Mouse (Mus musculus): ENCODE measurements at regions not wholly inside any gene's neighbourhood (a gene's known extent, or its start where the extent isn't known, plus 50 kb on each side); places are given as distances from the start of the nearest gene placed in this dataset.
"Not testable (repeated sequence)": the region's sequence is repeated elsewhere in the genome, so short reads cannot be mapped to it uniquely, and the experiment has no call there.

DNA sequence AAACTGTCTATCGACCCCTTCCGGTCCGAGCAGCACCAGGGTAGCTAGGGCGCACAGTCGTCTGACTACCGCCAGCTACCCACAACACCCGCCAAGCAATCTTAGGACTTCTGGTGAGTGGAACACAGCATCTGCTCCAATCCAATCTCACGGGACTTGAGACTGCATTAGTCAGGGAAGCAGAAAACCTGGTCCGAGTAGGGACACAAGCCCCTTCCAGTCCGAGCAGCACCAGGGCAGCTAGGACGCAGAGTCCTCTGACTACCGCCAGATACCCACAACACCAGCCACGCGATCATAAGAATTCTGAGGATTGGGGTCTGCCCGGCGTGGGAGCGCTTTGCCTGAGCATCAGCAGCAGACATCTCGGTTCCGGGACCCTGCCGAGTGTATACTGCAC, 79.6 kb downstream of the Gm10715 start:
- intact Hi-C loops (cut with DNase I); DNase-seq (ENCODE audit: extremely low spot score in 1 of 2, low spot score in 2 of 2): not testable (repeated sequence)

DNA sequence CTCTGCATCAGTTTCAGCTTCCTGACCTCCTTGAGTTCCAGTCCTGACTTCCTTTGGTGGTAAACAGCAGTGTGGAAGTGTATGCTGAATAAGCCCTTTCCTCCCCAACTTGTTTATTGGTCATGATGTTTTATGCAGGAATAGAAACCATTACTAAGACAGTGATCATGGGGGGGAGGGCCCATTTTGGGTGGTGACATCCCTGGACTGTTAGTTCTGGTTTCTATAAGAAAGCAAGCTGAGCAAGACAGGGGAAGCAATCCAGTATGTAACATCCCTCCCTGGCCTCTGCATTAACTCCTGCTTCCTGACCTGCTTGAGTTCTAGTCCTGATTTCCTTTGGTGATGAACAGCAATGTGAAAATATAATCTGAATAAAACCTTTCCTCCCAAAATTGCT, 124.5 kb downstream of the Gm10715 start:
- intact Hi-C loops (cut with DNase I), result no loop called here
- DNase-seq (ENCODE audit: extremely low spot score in 1 of 2, low spot score in 2 of 2), result no peak

DNA sequence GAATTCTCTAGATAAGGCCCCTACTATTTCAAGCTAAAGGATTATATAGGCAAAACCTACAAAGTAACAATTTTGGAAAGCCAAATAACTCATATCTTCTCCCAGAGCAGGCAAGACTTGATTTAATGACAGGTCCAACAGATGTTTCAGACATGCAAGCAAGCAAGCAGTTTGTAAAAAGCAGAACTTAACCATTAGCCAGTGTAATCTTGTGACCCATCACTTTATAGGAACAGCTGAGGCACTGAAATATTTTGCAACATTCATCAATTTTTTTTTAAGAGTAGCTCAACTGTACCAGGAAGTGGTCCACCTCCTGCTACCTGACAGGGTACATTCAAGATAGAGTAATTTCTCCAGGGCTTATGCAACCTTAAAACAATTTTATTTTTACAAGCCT, 147.7 kb downstream of the Gm10715 start:
- intact Hi-C loops (cut with DNase I), result no loop called here
- DNase-seq (ENCODE audit: extremely low spot score in 1 of 2, low spot score in 2 of 2), result no peak

DNA sequence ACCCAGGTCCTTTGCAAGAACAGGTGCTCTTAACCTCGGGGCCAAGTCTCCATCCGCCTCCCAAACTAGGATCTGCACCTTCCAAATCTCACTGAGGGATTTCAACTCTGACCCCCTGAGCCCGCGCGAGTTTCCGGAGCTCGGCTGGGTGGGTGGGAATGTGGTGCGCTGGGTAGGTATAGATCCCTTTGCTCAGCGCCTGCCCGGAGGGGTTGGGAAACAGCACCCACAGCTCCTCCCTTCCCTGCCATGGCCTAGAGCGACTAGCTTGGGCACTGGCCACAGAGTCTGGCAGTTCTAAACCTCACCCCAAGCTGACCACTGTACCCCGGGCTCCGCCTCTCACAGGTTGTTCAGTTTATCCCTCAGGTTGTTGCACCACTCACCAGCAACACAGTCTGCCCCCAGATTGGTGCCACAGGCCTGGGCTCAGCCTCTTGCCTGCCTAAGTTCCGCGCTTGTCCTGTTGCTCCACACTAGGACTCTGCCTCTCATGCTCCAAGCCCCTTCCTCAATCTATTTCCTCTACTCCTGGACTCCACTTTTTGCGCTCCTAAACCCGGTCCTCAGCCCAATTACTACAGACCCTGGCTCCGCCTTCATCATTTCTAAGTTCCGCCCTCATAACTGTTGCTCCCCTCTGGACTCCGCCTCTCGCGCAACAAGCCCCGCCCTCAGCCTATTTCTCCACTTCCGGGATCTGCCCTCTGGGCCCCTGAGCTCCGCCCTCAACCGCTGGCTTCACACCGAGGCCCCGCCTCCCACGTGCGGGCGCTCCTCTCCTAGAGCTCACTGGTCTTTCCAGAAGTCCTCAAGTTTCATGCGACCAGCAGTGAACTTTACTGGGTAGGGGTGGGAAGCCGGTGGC, 135.6 kb upstream of the Alkbh8 start:
- DNase-seq (ENCODE audit: extremely low spot score in 1 of 2, low spot score in 2 of 2), result peak in 1 of 2 experiments; percentile 27
- intact Hi-C loops (cut with DNase I), result no loop called here

DNA sequence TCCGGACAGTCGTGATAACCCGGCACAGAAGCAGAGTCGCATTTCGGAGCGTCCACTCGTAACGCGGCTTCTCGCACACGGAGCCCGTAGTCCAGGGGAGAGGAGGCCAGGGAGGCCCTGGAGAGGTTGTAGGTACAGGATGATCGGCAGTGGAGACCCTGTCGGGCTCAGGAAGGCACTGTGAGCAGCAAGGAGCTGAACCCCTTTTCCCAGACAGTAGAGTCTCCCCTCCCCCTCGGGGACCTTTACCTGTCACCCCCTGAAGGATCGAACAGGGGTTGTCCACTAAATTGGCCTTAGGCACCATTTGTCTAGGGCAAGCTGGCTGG, 135.0 kb upstream of the Alkbh8 start:
- DNase-seq (ENCODE audit: extremely low spot score in 1 of 2, low spot score in 2 of 2); intact Hi-C loops (cut with DNase I): not testable (repeated sequence)

DNA sequence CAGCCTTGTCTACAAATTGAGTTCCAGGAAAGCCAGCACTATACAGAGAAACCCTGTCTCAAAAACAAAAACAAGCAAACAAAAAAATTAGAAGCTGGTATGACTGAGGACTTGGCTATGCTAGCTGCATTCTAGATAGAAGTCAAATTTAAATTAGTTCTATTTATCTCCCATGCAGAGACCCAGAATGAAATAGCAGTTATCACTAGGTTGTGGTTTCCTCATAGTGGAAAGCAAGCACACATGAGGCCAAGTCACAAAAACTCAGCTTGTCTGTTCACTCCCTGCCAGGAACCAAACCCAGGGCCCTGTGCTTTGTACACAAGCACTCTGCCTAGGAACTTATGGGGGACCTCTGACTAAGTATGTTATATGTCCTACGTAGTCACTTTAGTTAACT, 126.8 kb upstream of the Alkbh8 start:
- intact Hi-C loops (cut with DNase I), result not testable (repeated sequence)

DNA sequence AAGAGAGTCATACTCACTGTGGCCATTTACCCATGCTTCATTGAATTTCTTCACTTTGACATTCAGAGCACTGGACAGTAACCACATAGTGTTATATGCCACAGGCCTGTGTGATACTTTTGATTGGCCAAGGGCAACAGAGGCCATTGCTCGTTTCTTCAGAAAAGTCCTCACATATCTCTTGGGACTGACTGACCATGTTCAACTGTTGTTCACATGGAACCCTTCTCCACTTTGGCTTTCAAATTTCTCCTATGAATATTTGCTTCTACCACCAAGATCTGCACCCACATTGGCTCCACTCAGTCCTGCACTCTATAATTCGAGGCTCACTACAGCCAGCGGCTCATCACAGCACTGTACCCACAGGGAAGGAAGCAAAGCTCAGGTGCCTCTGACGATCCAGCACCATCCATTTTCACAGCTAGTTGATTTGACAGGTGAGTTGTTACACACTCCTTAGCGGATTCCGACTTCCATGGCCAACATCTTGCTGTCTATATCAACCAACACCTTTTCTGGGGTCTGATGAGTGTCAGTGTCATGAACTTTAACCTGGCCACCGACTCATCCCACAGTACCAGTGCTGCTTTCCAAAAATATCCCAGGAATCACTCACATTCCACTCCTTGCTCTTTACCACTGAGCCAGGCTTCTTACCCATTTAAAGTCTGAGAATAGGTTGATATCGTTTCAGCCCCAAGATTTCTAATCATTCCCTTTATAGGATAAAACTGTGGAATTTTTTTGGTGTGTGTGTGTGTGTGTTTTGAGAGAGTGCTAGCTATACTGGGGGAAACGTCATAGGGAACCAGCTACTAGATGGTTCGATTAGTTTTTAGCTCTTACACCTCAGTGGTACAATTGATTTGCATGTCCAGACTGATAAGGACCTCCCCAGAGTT, 76.3 kb upstream of the Alkbh8 start:
- intact Hi-C loops (cut with DNase I), result no loop called here
- peak; percentile 14 to 83 for DNase-seq (ENCODE audit: extremely low spot score in 1 of 2, low spot score in 2 of 2)

More for the DNA sequence above, 126.8 kb upstream of the Alkbh8 start:
- DNase-seq (ENCODE audit: extremely low spot score in 1 of 2, low spot score in 2 of 2), result not testable (repeated sequence)

DNA sequence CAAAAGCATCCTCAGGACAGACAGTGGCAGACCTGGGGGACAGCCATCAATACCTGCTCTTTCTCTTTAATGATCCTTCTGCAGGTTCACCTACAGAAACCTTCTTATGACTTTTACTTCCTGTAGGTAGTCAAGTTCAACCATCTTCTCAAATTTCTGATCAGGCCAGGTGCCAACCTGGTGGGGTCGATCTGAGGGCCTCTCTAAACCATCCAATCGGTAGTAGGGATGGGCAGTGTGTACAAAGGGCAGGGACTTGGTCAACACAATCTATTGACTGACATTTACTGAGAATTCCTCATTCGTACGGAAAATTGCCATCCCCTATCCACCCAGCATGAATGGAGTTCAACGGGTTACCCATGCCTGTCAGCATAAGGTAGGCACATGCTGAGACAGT, 74.8 kb upstream of the Alkbh8 start:
- DNase-seq (ENCODE audit: extremely low spot score in 1 of 2, low spot score in 2 of 2), result no peak
- intact Hi-C loops (cut with DNase I), result no loop called here

DNA sequence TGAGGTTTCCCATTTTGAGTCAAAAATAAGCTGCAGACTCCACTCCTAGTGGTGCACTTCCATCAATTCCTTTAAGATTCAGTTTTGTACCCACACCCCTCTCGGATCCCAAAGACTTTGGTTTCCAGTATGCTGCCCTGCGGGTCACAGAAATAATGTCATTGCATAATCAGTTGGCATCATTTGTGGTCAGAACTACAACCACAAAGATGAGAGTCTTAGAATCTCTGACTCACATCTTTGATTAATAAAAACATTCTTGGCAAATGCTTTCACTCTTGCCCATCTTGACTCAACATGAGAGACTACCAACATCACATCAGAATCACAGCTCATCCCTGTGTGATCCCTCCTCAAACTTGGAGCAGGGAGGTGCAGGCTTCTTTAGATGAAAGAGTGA, 74.1 kb upstream of the Alkbh8 start:
- DNase-seq (ENCODE audit: extremely low spot score in 1 of 2, low spot score in 2 of 2), result no peak
- intact Hi-C loops (cut with DNase I), result no loop called here

DNA sequence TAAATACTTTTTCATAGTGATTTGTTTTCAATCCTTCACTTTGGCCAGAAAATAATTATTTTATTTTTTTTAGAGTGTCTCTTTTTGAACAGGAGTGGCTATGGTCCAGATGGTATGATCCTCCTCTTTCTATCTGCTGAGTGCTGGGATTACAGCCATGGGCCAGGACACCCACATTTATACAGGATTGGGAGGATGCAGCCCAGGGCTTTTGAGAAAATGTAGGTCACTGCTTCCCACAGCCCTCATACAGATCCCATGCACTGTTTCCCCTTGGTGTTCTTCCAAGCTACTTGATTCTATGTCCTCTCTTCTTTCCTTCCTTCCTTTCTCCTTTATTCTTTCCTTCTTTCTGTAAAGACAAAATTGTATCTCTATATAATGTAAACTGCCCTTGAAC, 70.5 kb upstream of the Alkbh8 start:
- no peak for DNase-seq (ENCODE audit: extremely low spot score in 1 of 2, low spot score in 2 of 2)
- intact Hi-C loops (cut with DNase I), result no loop called here

DNA sequence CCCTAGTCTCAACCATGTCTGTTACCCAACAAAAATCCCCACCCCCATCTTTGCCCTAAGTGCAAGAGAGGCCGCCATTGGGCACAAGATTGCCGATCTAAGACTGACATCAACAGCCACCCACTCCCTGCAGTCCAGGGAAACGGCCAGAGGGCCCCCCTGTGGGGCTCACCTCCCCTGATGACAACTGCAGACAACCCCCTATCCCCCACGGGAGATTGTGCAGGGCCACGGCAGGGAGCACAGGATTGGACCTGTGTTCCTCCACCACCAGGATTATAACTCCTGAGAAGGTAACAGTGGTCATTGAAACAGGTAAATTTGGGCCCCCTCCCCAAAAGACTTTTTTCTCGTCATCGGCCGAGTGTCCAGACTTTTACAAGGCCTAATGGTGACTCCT, 54.4 kb upstream of the Alkbh8 start:
- DNase-seq (ENCODE audit: extremely low spot score in 1 of 2, low spot score in 2 of 2); intact Hi-C loops (cut with DNase I): not testable (repeated sequence)

DNA sequence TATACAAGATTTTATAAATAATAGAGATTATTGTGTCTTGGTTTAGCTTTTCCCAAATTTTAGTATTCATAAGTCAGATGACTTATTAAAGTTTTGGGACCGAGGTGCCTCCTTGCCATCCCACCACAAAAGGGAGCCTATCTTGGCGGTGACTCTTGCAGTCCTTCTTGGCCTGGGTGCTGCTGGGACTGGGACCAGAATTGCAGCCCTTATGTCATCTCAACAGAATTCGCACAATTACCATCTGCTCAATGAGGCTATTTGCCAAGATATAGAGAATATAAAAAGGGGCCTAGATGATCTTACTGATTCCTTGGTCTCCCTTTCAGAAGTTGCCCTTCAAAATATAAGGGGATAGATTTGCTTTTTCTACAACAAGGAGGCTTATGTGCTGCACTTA, 53.0 kb upstream of the Alkbh8 start:
- DNase-seq (ENCODE audit: extremely low spot score in 1 of 2, low spot score in 2 of 2); intact Hi-C loops (cut with DNase I): not testable (repeated sequence)

DNA sequence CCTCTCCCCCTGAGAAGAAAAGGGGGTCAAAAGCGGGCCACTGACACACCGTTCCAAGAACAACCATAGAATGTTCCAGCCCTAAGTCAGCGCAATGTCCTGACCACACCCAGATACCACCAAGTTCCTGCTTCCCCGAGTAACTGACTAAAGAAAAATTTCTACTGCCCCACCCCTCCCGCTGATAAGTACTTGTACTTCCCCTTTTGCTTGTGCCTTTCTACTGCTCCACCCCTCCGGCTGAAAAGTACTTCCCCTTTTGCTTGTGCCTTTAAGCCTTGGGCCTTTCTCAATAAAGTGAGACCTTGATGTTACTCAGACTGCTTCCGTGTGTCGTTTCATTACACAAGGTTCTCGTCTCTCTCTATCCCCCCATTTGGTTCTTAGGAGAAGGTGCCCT, 51.6 kb upstream of the Alkbh8 start:
- intact Hi-C loops (cut with DNase I), result not testable (repeated sequence)

More for the DNA sequence above, 51.6 kb upstream of the Alkbh8 start:
- not testable (repeated sequence) for DNase-seq (ENCODE audit: extremely low spot score in 1 of 2, low spot score in 2 of 2)

Data from left cerebral cortex, postnatal 10 days (tissue).